Mouse (Mus musculus): ENCODE measurements around the gene Pde4d.

DNA sequence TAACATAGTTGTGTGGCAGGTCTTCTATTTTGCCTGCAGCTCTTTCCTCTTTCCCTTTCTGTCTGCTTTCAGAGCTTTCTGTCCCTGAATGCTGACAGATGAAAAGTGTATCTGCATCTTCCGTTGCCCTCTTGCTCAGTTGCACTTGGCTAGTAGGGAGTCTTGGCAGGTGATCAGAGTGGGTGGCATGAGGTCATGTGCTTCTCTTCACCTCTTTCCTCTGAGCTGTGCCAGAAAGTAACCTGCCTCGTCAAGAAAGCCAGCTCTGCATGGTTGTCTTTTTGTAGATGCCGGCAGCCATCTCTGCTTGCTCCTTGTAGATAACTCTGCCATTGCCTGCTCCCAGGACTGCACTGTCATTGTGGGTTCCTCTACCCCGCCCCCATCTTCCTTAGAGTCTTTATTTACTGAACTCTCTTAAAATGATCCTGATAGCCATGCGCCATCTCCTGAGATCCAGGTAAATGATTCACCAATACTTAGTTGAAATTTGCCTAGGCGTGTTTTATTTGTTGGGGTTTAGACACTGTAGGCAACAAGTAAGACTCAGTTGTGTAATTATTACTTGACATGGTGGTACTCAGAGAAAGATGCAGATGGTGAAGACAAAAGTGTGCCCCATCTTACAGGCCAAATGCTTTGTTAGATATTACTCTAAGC, 407.2 kb downstream of the Pde4d start:
- TF ChIP-seq CTCF (IDR thresholded peaks at IDR 0.05; ENCODE audit: low read depth) (no peak), EP300 (optimal IDR thresholded peaks at IDR 0.05) (no peak)

All from stomach, postnatal 0 days (tissue).